Comparison of ENCODE assay signal across 8 mouse cellular contexts in genomic region chr11:19019204-19020171, GRCm38 (mm10). TPM values are rescaled to one million over a fixed set of nuclear protein-coding genes. Genes with fewer than 3 reads are reported as not detected.
DNase-seq lines count a peak whose midpoint lies in the region; ATAC-seq lines count a peak whose summit lies in the region.

No protein-coding gene starts in this region.

- peak; percentile 43; the same call in 1 of the 2 replicates for ATAC-seq in heart, embryonic 11.5 days (replicated peaks; ENCODE audit: insufficient number of reproducible peaks, low FRiP score, low TSS enrichment)

- DNase-seq in adrenal gland, adult (ENCODE audit: inconsistent age in 2 of 2, low spot score in 1 of 2): peak; percentile 70 to 93
- no peak for DNase-seq in adrenal gland, adult 8-10 months
- peak; percentile 74 for DNase-seq in NIH3T3 (ENCODE audit: low read depth)
- peak; percentile 77 for DNase-seq in embryo, embryonic 11 days
- DNase-seq in kidney, postnatal 25 days: peak; percentile 63 to 73
- DNase-seq in midbrain, embryonic 10.5 days (ENCODE audit: low spot score): peak; percentile 82
- peak; percentile 49 to 61 for DNase-seq in urinary bladder, postnatal 36 days (ENCODE audit: low spot score in 2 of 2)

- WGBS in heart, embryonic 11.5 days (ENCODE audit: insufficient replicate concordance): under 1% methylated on average over 67 of the region's 67 CpGs
- WGBS in midbrain, embryonic 10.5 days: under 1% methylated on average over 67 of the region's 67 CpGs

- peak overlapping the region; percentile 100 for H3K9ac ChIP-seq in heart, embryonic 11.5 days (ENCODE audit: low read depth, low read length)

- no peaks in the 10 kb centered on the region for H3K36me3 ChIP-seq in heart, embryonic 11.5 days (ENCODE audit: control insufficient read depth, insufficient read depth, low read length)
- peaks cover 2% of the 10 kb centered on the region; the same call in 1 of the 2 replicates for H3K36me3 ChIP-seq in midbrain, embryonic 10.5 days

- H3K4me2 ChIP-seq in heart, embryonic 11.5 days: peak overlapping the region; percentile 81

- peak overlapping the region; percentile 100 for H3K27ac ChIP-seq in heart, embryonic 11.5 days (ENCODE audit: low read depth, low read length)
- H3K27ac ChIP-seq in midbrain, embryonic 10.5 days (replicated peaks): peak overlapping the region; percentile 99

- H3K27me3 ChIP-seq in heart, embryonic 11.5 days (ENCODE audit: control insufficient read depth, insufficient read depth, low read length): no peaks in the 10 kb centered on the region
- H3K27me3 ChIP-seq in midbrain, embryonic 10.5 days (ENCODE audit: low read depth, poor library complexity, severe bottlenecking): peaks cover 41% of the 10 kb centered on the region

- peak overlapping the region; percentile 70 for H3K4me3 ChIP-seq in heart, embryonic 11.5 days (ENCODE audit: low read depth, low read length)
- peak overlapping the region; percentile 75 for H3K4me3 ChIP-seq in midbrain, embryonic 10.5 days

- H3K9me3 ChIP-seq in heart, embryonic 11.5 days (replicated peaks; ENCODE audit: control insufficient read depth, low read length): no peaks in the 10 kb centered on the region
- no peaks in the 10 kb centered on the region for H3K9me3 ChIP-seq in midbrain, embryonic 10.5 days (replicated peaks)

- peaks cover 21% of the 10 kb centered on the region for H3K4me1 ChIP-seq in heart, embryonic 11.5 days (ENCODE audit: control insufficient read depth, insufficient read depth, low read length)
- peaks cover 69% of the 10 kb centered on the region for H3K4me1 ChIP-seq in midbrain, embryonic 10.5 days

RNA-seq across cellular contexts. Expression of gene Meis1, which starts 0.7 kb away (rescaled TPM):
- 10 to 100 TPM; 47.3 to 67.8 (median 55.1) TPM for total RNA-seq in adrenal gland, adult 8-10 months (2022)
- 72.8 and 89.0 TPM in 2 replicates for polyA plus RNA-seq in heart, embryonic 11.5 days (2014; fragmentation: Nextera tagmentation; extraction: Ambion mirVana)
- polyA plus RNA-seq in midbrain, embryonic 10.5 days (2016; fragmentation: Nextera tagmentation; extraction: Ambion mirVana): 44.5 and 48.0 TPM in 2 replicates
